Mouse (Mus musculus): ENCODE data around the gene Fgfr2. TPM values are rescaled to one million over a fixed set of nuclear protein-coding genes. Genes with fewer than 3 reads are reported as not detected.

The Fgfr2 gene
- polyA plus RNA-seq, 1 experiment from 2014 or later, result 24.1 TPM

DNA sequence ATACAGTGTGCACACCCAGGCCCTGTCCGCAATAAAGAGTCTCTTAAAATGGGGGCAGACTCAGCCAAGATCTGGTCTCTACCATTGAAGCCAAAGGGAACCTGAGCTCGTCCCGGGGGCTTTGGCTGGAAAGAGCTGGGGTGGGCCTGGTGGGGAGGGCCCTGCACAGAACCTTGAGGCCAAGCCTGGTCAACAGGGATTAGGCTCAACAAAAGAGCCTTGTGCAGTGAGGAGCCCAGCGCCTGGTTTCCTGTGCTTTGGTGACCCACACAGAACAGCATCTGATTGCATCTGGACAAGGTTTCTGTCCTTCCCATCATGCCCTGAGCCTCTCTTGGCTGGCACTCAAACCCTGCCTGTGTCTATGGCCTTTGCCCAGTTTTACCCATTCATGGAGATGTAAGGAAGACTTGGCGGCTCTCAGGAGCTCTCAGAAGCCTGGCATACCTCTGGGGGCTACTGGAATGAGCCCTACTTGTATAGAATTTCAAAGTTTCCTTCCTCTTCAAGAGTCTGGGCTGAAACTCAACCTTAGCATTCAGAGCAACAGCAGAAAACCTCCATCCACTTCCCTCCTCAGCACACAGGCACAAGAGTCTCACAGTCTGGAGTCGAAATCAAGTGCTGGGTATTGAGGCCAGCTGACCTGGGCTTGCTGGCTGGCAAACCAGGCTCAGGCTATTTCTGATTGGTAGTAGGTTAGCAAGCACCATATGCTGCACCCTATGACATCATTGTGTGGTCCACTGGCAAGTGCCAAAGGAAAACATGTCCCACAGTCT is 911.0 kb downstream of the Fgfr2 start:
- Histone ChIP-seq H3K27ac (ENCODE audit: low read depth, low read length) (0 out of 2 replicates have a peak overlapping the region, but pooled peaks have one; percentile 7), H3K27me3 (replicated peaks; ENCODE audit: control insufficient read depth, insufficient read depth, low read length) (no peaks in the 10 kb centered on the region), H3K9me3 (ENCODE audit: control insufficient read depth, low read length) (no peaks in the 10 kb centered on the region), H3K4me2 (ENCODE audit: low read length) (no peak overlapping the region), H3K36me3 (ENCODE audit: control insufficient read depth, insufficient read depth, low read length) (no peaks in the 10 kb centered on the region), H3K9ac (ENCODE audit: low read depth, low read length) (no peak overlapping the region), H3K4me1 (ENCODE audit: control insufficient read depth, insufficient read depth, low read depth, low read length) (peaks cover 2% of the 10 kb centered on the region; the same call in 1 of the 2 replicates), H3K4me3 (ENCODE audit: low read length) (no peak overlapping the region)
- peak; percentile 92 for ATAC-seq
- WGBS, result 69% methylated on average over 6 of the region's 6 CpGs

DNA sequence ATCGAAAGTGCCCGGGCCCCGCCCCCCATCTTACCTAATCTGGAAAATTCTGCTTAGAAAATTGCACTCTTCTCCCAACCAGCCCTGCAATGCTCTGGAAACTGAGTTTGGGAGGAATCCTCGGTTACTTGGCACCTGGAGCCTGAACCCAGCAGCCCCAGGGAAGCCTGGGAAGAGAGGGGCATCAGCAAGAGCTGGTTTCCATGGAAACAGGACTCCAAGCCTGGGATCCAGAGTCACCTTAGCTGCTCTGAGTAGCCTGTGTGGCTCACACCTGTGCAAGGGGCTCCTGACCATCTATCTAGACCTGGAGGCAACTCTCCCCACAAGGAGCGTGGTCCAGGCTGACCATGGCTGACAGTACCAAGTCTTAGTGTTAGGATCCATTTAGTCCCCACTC is 912.5 kb downstream of the Fgfr2 start:
- Histone ChIP-seq H3K4me1 (ENCODE audit: control insufficient read depth, insufficient read depth, low read depth, low read length) (peaks cover 2% of the 10 kb centered on the region; the same call in 1 of the 2 replicates), H3K9ac (ENCODE audit: low read depth, low read length) (no peak overlapping the region), H3K27ac (ENCODE audit: low read depth, low read length) (no peak overlapping the region), H3K4me3 (ENCODE audit: low read length) (no peak overlapping the region), H3K27me3 (replicated peaks; ENCODE audit: control insufficient read depth, insufficient read depth, low read length) (no peaks in the 10 kb centered on the region), H3K9me3 (ENCODE audit: control insufficient read depth, low read length) (no peaks in the 10 kb centered on the region), H3K4me2 (ENCODE audit: low read length) (no peak overlapping the region), H3K36me3 (ENCODE audit: control insufficient read depth, insufficient read depth, low read length) (no peaks in the 10 kb centered on the region)
- ATAC-seq, result no peak
- WGBS, result 78% methylated on average over 5 of the region's 5 CpGs

DNA sequence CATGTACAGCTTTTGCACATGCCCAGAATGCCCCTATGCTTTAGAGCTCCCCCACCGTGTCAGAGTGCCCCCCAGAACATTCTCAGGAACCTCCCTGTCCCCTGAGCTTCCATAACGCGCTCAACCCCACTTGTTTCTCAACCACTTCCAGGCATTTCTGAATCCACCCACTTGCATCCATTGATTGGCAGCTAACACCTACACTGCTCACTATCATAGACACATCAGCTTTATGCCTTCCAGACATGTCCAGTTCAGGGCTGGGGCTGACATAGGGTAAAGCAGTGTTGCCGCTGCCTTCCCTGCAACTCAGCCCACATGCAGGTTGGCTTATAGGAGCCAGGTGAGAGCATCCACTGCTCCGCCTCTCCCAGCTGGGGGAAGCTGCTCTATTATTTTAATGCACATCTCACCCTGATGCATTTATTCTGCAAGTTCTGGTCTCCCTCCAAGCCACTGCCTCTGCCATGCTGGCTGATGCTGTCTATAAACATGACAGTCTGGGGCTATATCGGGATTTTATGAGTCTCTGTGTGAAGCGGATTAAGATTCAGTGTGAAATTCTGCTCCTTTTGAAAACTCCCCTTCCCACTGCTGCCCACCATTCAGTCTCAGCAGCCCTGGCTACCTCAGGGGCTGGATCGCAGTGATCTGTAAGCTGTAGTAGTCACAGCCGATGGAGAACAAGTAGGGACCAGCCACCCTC is 914.1 kb downstream of the Fgfr2 start:
- 75% methylated on average over 9 of the region's 9 CpGs for WGBS
- Histone ChIP-seq H3K4me3 (ENCODE audit: low read length) (no peak overlapping the region), H3K27me3 (replicated peaks; ENCODE audit: control insufficient read depth, insufficient read depth, low read length) (no peaks in the 10 kb centered on the region), H3K4me1 (ENCODE audit: control insufficient read depth, insufficient read depth, low read depth, low read length) (peaks cover 2% of the 10 kb centered on the region; the same call in 1 of the 2 replicates), H3K27ac (ENCODE audit: low read depth, low read length) (no peak overlapping the region), H3K36me3 (ENCODE audit: control insufficient read depth, insufficient read depth, low read length) (no peaks in the 10 kb centered on the region), H3K9ac (ENCODE audit: low read depth, low read length) (peak overlapping the region; percentile 18), H3K4me2 (ENCODE audit: low read length) (no peak overlapping the region), H3K9me3 (ENCODE audit: control insufficient read depth, low read length) (no peaks in the 10 kb centered on the region)
- ATAC-seq, result no peak

DNA sequence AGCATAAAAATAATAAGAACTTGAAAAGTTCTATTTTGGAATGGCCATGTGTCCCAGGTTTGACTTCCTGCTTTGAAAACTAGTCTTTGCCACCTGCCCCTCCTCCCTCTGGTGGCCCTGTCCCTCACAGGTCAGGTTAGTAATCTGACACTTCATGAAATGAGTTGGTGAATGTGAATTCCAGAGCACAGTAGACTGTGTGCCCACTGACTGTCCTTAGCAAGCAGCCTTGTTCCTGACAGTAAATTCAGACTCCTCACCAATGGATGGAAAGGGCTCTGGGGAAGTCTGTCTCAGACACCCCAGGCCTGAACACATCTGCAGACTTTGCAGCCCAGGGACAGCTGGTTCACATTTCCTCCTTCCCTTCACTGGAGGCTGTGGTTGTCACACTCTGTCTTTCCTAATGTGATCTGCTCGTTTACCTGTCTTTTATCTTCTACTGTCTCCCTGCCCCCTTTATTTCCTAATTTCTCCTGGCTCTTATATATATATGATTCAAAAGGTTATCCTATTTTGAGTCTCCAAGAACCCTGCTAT is 919.0 kb downstream of the Fgfr2 start:
- no peak overlapping the region for H3K9ac ChIP-seq (ENCODE audit: low read depth, low read length)
- 60% methylated on average over 1 of the region's 1 CpGs for WGBS
- no peak for ATAC-seq

DNA sequence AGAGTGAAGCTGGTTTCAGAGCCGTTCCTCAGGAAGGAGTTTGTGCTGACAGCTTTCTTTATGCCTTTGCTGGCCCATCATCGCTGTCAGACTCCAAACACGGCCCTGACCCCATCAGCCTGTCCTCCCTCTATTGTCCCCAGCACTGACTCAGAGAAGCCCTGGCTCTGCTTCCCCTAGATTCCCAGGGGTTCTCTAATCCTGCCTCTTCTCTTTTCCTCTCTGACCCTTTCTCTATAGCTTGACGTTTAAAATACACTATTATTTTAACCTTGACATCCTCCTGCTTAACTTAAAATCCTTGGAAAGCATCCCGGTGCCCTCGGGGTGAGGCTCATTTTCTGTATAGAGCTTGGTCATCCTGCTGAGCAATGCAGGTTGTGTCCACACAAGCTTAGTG is 923.5 kb downstream of the Fgfr2 start:
- no peaks in the 10 kb centered on the region for H3K27me3 ChIP-seq (replicated peaks; ENCODE audit: control insufficient read depth, insufficient read depth, low read length)
- no peak overlapping the region for H3K4me2 ChIP-seq (ENCODE audit: low read length)
- no peak overlapping the region for H3K27ac ChIP-seq (ENCODE audit: low read depth, low read length)
- H3K4me3 ChIP-seq (ENCODE audit: low read length), result no peak overlapping the region
- ATAC-seq, result no peak
- peaks cover 2% of the 10 kb centered on the region; the same call in 1 of the 2 replicates for H3K9me3 ChIP-seq (ENCODE audit: control insufficient read depth, low read length)
- 35% methylated on average over 6 of the region's 6 CpGs for WGBS
- no peaks in the 10 kb centered on the region; the same call in 1 of the 2 replicates for H3K4me1 ChIP-seq (ENCODE audit: control insufficient read depth, insufficient read depth, low read depth, low read length)
- no peak overlapping the region for H3K9ac ChIP-seq (ENCODE audit: low read depth, low read length)
- no peaks in the 10 kb centered on the region for H3K36me3 ChIP-seq (ENCODE audit: control insufficient read depth, insufficient read depth, low read length)

More for the DNA sequence above, 919.0 kb downstream of the Fgfr2 start:
- H3K27me3 ChIP-seq (replicated peaks; ENCODE audit: control insufficient read depth, insufficient read depth, low read length), result no peaks in the 10 kb centered on the region
- H3K4me2 ChIP-seq (ENCODE audit: low read length), result no peak overlapping the region
- H3K9me3 ChIP-seq (ENCODE audit: control insufficient read depth, low read length), result no peaks in the 10 kb centered on the region
- H3K27ac ChIP-seq (ENCODE audit: low read depth, low read length), result no peak overlapping the region
- no peak overlapping the region for H3K4me3 ChIP-seq (ENCODE audit: low read length)
- H3K36me3 ChIP-seq (ENCODE audit: control insufficient read depth, insufficient read depth, low read length), result no peaks in the 10 kb centered on the region
- H3K4me1 ChIP-seq (ENCODE audit: control insufficient read depth, insufficient read depth, low read depth, low read length), result no peaks in the 10 kb centered on the region; the same call in 1 of the 2 replicates

DNA sequence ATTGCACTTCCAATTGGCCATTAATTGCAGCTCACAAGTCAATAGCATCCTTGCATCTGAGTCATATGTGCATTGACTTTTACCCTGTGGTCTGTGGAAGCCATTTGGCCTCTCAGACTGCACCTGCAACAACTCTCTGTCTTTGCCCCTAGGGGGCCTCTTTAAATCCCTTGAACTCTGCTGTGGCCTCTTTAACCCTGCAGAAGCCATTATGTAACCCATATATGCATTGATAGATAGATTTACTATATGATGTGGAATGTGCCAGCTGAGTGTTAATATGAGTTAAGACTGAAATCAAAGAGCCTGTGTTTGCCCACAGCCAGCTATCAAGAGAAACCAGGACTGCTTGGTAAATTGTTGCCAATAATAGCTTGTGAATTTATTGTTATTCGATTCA is 924.3 kb downstream of the Fgfr2 start:
- Histone ChIP-seq H3K4me3 (ENCODE audit: low read length) (no peak overlapping the region), H3K9me3 (ENCODE audit: control insufficient read depth, low read length) (peaks cover 2% of the 10 kb centered on the region; the same call in 1 of the 2 replicates), H3K4me2 (ENCODE audit: low read length) (no peak overlapping the region), H3K9ac (ENCODE audit: low read depth, low read length) (no peak overlapping the region), H3K36me3 (ENCODE audit: control insufficient read depth, insufficient read depth, low read length) (no peaks in the 10 kb centered on the region), H3K27ac (ENCODE audit: low read depth, low read length) (no peak overlapping the region), H3K27me3 (replicated peaks; ENCODE audit: control insufficient read depth, insufficient read depth, low read length) (no peaks in the 10 kb centered on the region), H3K4me1 (ENCODE audit: control insufficient read depth, insufficient read depth, low read depth, low read length) (no peaks in the 10 kb centered on the region; the same call in 1 of the 2 replicates)
- no peak for ATAC-seq
- 85% methylated on average over 1 of the region's 1 CpGs for WGBS

DNA sequence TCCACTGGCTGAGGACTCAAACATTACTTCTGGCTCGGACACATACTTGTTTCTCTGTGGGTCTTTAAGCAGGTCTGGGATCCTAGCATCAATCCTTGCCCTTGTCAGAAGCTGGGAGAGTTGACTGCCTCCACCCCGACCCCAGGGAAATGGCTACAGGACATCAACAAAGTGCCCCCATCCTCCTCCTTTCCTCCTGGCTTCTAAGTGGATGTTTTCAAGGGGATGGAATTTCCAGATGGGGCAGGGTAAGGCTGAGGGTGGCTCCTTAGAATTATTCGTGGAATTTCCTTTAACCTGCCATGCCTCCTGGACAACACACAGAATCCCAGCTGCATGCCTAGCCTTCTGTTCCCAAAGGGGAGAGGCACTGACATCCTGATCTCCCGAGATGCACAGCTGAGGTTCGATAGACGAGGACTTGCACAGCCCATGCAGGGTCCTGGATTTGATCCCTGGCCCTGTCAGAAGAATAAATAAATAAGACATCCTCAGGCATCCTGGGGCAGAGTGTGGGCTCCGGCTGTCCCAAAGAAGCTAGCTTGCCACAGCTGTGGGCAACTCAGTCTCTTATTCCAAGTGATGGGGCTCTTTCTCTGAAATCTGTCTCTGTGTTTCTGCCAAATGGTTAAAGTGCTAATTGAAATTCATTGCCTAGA is 925.2 kb downstream of the Fgfr2 start:
- no peak overlapping the region for H3K4me2 ChIP-seq (ENCODE audit: low read length)
- H3K27me3 ChIP-seq (replicated peaks; ENCODE audit: control insufficient read depth, insufficient read depth, low read length), result no peaks in the 10 kb centered on the region
- H3K4me1 ChIP-seq (ENCODE audit: control insufficient read depth, insufficient read depth, low read depth, low read length), result no peaks in the 10 kb centered on the region; the same call in 1 of the 2 replicates
- no peak overlapping the region for H3K27ac ChIP-seq (ENCODE audit: low read depth, low read length)
- no peak overlapping the region for H3K9ac ChIP-seq (ENCODE audit: low read depth, low read length)
- WGBS, result 51% methylated on average over 7 of the region's 7 CpGs
- no peaks in the 10 kb centered on the region for H3K36me3 ChIP-seq (ENCODE audit: control insufficient read depth, insufficient read depth, low read length)
- H3K9me3 ChIP-seq (ENCODE audit: control insufficient read depth, low read length), result peaks cover 2% of the 10 kb centered on the region; the same call in 1 of the 2 replicates
- no peak for ATAC-seq
- no peak overlapping the region for H3K4me3 ChIP-seq (ENCODE audit: low read length)

DNA sequence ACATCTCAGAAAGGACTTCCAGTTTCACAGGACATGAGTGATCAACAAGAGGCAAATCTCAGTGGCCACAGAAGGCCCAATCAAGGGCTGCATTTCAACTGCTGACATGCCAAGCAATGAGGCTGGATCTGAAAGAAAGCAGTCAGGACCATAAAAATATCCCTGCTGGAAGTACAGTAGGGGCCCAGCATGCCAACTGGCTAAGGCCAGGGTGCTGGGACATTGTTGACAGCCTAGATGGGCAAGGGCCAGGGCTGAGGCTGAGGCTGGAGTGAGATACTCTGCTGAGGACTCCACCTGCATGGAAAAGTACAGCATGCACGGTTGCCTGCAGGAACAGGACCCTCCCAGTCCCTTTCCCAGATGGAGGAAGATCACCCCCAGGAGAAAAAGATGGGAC is 926.6 kb downstream of the Fgfr2 start:
- Histone ChIP-seq H3K9ac (ENCODE audit: low read depth, low read length) (no peak overlapping the region), H3K36me3 (ENCODE audit: control insufficient read depth, insufficient read depth, low read length) (no peaks in the 10 kb centered on the region), H3K4me1 (ENCODE audit: control insufficient read depth, insufficient read depth, low read depth, low read length) (no peaks in the 10 kb centered on the region; the same call in 1 of the 2 replicates), H3K4me3 (ENCODE audit: low read length) (no peak overlapping the region), H3K27ac (ENCODE audit: low read depth, low read length) (no peak overlapping the region), H3K4me2 (ENCODE audit: low read length) (no peak overlapping the region), H3K27me3 (replicated peaks; ENCODE audit: control insufficient read depth, insufficient read depth, low read length) (no peaks in the 10 kb centered on the region), H3K9me3 (ENCODE audit: control insufficient read depth, low read length) (peaks cover 2% of the 10 kb centered on the region; the same call in 1 of the 2 replicates)
- no peak for ATAC-seq
- 89% methylated on average over 1 of the region's 1 CpGs for WGBS
